Mouse (Mus musculus): Measurements from ENCODE around the gene Dgcr8.

- TF ChIP-seq CTCF (IDR thresholded peaks at IDR 0.05; ENCODE audit: low read depth, low read length) (no peak), POLR2A (IDR thresholded peaks at IDR 0.05; ENCODE audit: extremely low read depth, insufficient read depth, low read length) (no peak)
Measured at GRCm38 (mm10) chr16:18253866-18254265, 35.2 kb downstream of the Dgcr8 start.

Measured in liver, adult 2 months (tissue).